ENCODE assay signal across 9 mouse cellular contexts in genomic region chr2:37842151-37842569, GRCm38 (mm10).
DNase-seq lines count a peak whose midpoint lies in the region; ATAC-seq and TF ChIP-seq lines count a peak whose summit lies in the region.
"Had no signal": no experiment of that assay in that cellular context is flagged by ENCODE, and none has a peak within 500 bp of the region (broad histone marks: within the 10 kb centered on the region; RNA-seq: fewer than 3 reads in every experiment).

No protein-coding gene starts in this region.

- H3K27ac ChIP-seq in layer of hippocampus, adult 2 months: peak overlapping the region; percentile 76; the same call in 1 of the 2 replicates
- peak overlapping the region; percentile 88 for H3K27ac ChIP-seq in forebrain, embryonic 10.5 days
- peak overlapping the region; percentile 78 for H3K27ac ChIP-seq in limb, embryonic 12.5 days
- H3K27ac ChIP-seq: liver, embryonic 13.5 days had no signal

- no peak for TF ChIP-seq CTCF in layer of hippocampus, adult 2 months (conservative IDR thresholded peaks at IDR 0.05)

- H3K4me3 ChIP-seq in layer of hippocampus, adult 2 months: no peak overlapping the region
- peak overlapping the region; percentile 13; the same call in 1 of the 2 replicates for H3K4me3 ChIP-seq in forebrain, embryonic 10.5 days
- H3K4me3 ChIP-seq in limb, embryonic 12.5 days (replicated peaks): no peak overlapping the region
- H3K4me3 ChIP-seq: liver, embryonic 13.5 days had no signal

- no peaks in the 10 kb centered on the region for H3K27me3 ChIP-seq in forebrain, embryonic 10.5 days (ENCODE audit: poor library complexity, severe bottlenecking)
- H3K27me3 ChIP-seq in limb, embryonic 12.5 days: no peaks in the 10 kb centered on the region
- H3K27me3 ChIP-seq: liver, embryonic 13.5 days had no signal

- ATAC-seq in limb, embryonic 12.5 days (ENCODE audit: insufficient number of reproducible peaks, insufficient read depth, low FRiP score, low TSS enrichment, low read depth): no peak; the same call in none of the 2 replicates
- ATAC-seq in erythroblast, adult 5-6 weeks (replicated peaks; ENCODE audit: low FRiP score, poor library complexity, severe bottlenecking): no peak

- 3% methylated on average over 7 of the region's 7 CpGs for WGBS in forebrain, embryonic 10.5 days
- 3% methylated on average over 7 of the region's 7 CpGs for WGBS in limb, embryonic 12.5 days

- no peaks in the 10 kb centered on the region for H3K9me3 ChIP-seq in forebrain, embryonic 10.5 days
- no peaks in the 10 kb centered on the region for H3K9me3 ChIP-seq in limb, embryonic 12.5 days
- H3K9me3 ChIP-seq: liver, embryonic 13.5 days had no signal

- H3K4me2 ChIP-seq in limb, embryonic 12.5 days: no peak overlapping the region; the same call in 1 of the 2 replicates
- H3K4me2 ChIP-seq: liver, embryonic 13.5 days had no signal

- no peak overlapping the region for H3K9ac ChIP-seq in limb, embryonic 12.5 days (replicated peaks)
- H3K9ac ChIP-seq: liver, embryonic 13.5 days had no signal

- DNase-seq in layer of hippocampus, adult 2 months (ENCODE audit: low spot score in 2 of 2): no peak
- DNase-seq in layer of hippocampus, adult 8-10 months (ENCODE audit: low spot score in 2 of 2): no peak
- DNase-seq in forebrain, embryonic 10.5 days (ENCODE audit: extremely low spot score, low spot score): peak; percentile 37
- peak; percentile 57 for DNase-seq in retina, embryonic 14.5 days (ENCODE audit: low spot score)
- no peak for DNase-seq in adrenal gland, adult 8-10 months
- no peak for DNase-seq in right cerebral cortex, postnatal 25 days
- DNase-seq: liver, embryonic 13.5 days had no signal

- H3K4me1 ChIP-seq in forebrain, embryonic 10.5 days: peaks cover 56% of the 10 kb centered on the region
- peaks cover 21% of the 10 kb centered on the region for H3K4me1 ChIP-seq in limb, embryonic 12.5 days (replicated peaks)

- peaks cover 18% of the 10 kb centered on the region for H3K36me3 ChIP-seq in forebrain, embryonic 10.5 days (replicated peaks)
- H3K36me3 ChIP-seq in limb, embryonic 12.5 days: peaks cover 18% of the 10 kb centered on the region

Comparison
In these comparisons a context has a peak if more than half of its experiments do, and no peak if none do; other contexts are left out.
1. DNase-seq: peak in forebrain, embryonic 10.5 days (single experiment) and retina, embryonic 14.5 days (single experiment); none in layer of hippocampus, adult 2 months (0 of 2), layer of hippocampus, adult 8-10 months (0 of 2), adrenal gland, adult 8-10 months (single experiment) and right cerebral cortex, postnatal 25 days (single experiment).
2. Peak in every context shown above with its lines, with median percentiles within 50 percentile points of each other: H3K27ac ChIP-seq.